Mouse (Mus musculus) erythroblast, embryonic 14.5 days (primary cell): ENCODE results near the gene Cfap57. TPM values are rescaled to one million over a fixed set of nuclear protein-coding genes. Genes with fewer than 3 reads are reported as not detected.
"Not testable (repeated sequence)": the region's sequence is repeated elsewhere in the genome, so short reads cannot be mapped to it uniquely, and the experiment has no call there.

Experiments used
- H3K27me3 ChIP-seq: 2 replicates; pipeline ENCODE4 v1.6.1; 2012; ENCODE audit warnings: inconsistent platforms; ENCODE audit not compliant: control insufficient read depth
- H3K36me3 ChIP-seq: 2 replicates; pipeline ENCODE4 v1.6.1; 2012; ENCODE audit warnings: mild to moderate bottlenecking, inconsistent platforms; ENCODE audit not compliant: control insufficient read depth
- H3K4me1 ChIP-seq: 2 replicates; pipeline ENCODE4 v1.6.1; 2012; ENCODE audit warnings: inconsistent platforms; ENCODE audit not compliant: control insufficient read depth
- H3K4me3 ChIP-seq: replicated peaks from 2 replicates; pipeline ENCODE3; 2012; ENCODE audit warnings: moderate library complexity, mild to moderate bottlenecking, inconsistent platforms
- H3K9me3 ChIP-seq: 2 replicates; pipeline ENCODE4 v1.6.1; 2012; ENCODE audit warnings: low read length, inconsistent platforms, mixed read lengths; ENCODE audit not compliant: control insufficient read depth
- GATA1 ChIP-seq: IDR thresholded peaks from 2 replicates; pipeline ENCODE4 v1.6.1; 2012; ENCODE audit warnings: low read length, inconsistent platforms, mixed read lengths
- TAL1 ChIP-seq: IDR thresholded peaks from 3 replicates; pipeline ENCODE4 v1.6.1; 2012; ENCODE audit warnings: low read length, inconsistent platforms, mixed read lengths
- polyA plus RNA-seq: library from polyadenylated mRNA; stranded (reverse); fragments of >175 nt; gene quantifications from 2 replicates; pipeline ENCODE4 v1.2.3, GENCODE M21; 2012

Gene Cfap57
- polyA plus RNA-seq, 1 experiment, result 0.17 TPM

DNA sequence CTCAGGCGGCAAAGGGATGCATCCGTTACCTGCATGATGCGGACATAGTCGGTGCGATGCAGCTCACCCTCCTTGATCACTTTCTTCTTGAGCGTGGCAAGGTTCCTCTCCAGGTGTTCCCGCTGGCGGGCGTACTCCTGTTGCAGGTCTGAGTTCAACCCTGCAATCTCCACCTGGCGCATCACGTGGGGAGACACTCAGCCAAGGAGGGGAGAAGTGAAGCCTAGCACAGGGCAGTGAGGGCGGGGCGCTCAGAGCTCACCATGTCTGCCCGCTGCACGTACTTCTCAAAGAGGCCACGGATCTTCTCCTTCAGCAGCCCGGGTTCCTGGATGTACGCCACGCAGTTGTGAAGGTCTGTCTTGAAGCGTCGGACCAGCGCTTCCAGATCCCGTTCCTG is 51.3 kb downstream of the Cfap57 start:
- H3K4me3 ChIP-seq, result peak overlapping the region; percentile 65
- TF ChIP-seq GATA1, result no peak
- TF ChIP-seq TAL1, result no peak
- H3K27me3 ChIP-seq, result peaks cover 50% of the 10 kb centered on the region
- H3K4me1 ChIP-seq, result peaks cover 58% of the 10 kb centered on the region
- peaks cover 6% of the 10 kb centered on the region; the same call in 1 of the 2 replicates for H3K36me3 ChIP-seq
- peaks cover 26% of the 10 kb centered on the region for H3K9me3 ChIP-seq

DNA sequence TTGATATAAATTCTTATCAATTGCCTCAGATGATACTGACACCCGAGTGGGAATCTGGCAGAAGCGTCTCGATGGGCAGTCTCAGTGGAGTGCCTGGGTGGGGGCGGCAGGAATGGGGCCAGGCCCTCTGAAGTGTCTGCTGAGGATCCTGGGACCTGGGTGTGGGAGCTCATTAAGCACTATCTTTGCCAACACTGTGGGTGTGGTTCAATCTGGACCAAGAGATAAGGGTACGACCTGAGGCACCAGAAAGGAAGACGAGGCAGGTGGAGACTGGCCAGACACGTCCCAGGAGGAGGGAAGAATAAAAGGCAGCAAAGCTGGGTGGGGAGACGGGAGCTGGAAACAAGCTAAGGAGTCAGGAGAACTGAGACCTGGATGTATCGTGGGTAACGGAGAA is 51.9 kb downstream of the Cfap57 start:
- peaks cover 58% of the 10 kb centered on the region for H3K4me1 ChIP-seq
- peaks cover 26% of the 10 kb centered on the region for H3K9me3 ChIP-seq
- peak; percentile 79 for TF ChIP-seq GATA1
- peak; percentile 86 for TF ChIP-seq TAL1
- H3K27me3 ChIP-seq, result peaks cover 45% of the 10 kb centered on the region
- H3K4me3 ChIP-seq, result peak overlapping the region; percentile 65
- peaks cover 6% of the 10 kb centered on the region; the same call in 1 of the 2 replicates for H3K36me3 ChIP-seq

GRCm38 (mm10) chr4:118566161-118566676 is 54.4 kb downstream of the Cfap57 start:
- H3K36me3 ChIP-seq, result peaks cover 6% of the 10 kb centered on the region; the same call in 1 of the 2 replicates
- H3K4me3 ChIP-seq, result no peak overlapping the region
- H3K9me3 ChIP-seq, result peaks cover 26% of the 10 kb centered on the region
- TF ChIP-seq GATA1, result no peak
- no peak for TF ChIP-seq TAL1
- H3K4me1 ChIP-seq, result peaks cover 54% of the 10 kb centered on the region
- peaks cover 22% of the 10 kb centered on the region for H3K27me3 ChIP-seq

GRCm38 (mm10) chr4:118564926-118565279 is 55.7 kb downstream of the Cfap57 start:
- Histone ChIP-seq H3K36me3 (peaks cover 6% of the 10 kb centered on the region; the same call in 1 of the 2 replicates), H3K4me3 (no peak overlapping the region), H3K9me3 (peaks cover 18% of the 10 kb centered on the region), H3K27me3 (peaks cover 13% of the 10 kb centered on the region), H3K4me1 (peaks cover 41% of the 10 kb centered on the region)
- TF ChIP-seq GATA1 (no peak), TAL1 (no peak)

DNA sequence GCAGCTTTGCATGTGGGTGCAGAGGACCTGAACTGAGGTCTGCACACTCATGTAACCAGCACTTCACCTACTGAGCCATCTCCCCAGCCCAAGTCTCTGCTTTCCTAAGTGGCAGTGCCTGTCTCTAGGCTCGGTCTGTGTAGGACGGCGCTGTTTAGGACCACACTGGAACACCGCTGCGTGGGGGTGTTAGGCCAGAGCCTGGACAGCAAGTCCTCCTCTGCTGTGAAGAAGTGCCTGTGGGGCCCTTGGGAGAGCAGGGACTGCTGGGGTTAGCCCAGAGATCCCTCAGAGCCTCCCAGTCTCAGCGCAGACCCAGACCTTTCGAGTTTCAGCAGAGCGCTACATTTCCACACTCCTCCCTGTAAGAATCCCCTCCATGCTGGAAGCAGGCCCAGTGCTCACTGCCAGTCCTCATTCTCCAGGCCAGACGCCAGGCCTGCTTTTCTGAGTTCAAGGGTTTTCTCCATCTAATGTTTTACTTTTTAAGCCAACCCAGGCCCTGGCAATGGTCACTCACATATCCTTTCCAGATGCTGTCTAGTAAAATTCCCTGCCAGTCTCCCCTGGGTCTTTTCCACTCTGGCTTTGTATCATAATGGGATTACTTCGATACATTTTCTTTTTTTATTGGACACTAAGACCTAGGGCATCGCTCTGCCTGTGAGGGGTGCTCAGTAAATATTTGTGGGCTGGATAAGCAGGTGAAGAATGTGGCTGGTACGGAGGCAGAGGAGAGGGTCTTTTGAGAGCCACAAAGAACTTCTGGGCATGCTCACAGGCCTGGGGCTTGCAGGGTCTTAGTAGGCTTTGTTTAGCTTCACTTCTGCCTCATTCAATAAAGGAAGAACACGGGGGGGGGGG is 56.3 kb downstream of the Cfap57 start:
- H3K4me3 ChIP-seq, result no peak overlapping the region
- TF ChIP-seq GATA1 (no peak), TAL1 (no peak)
- H3K36me3 ChIP-seq, result peaks cover 3% of the 10 kb centered on the region; the same call in 1 of the 2 replicates
- peaks cover 7% of the 10 kb centered on the region for H3K27me3 ChIP-seq
- H3K9me3 ChIP-seq, result peaks cover 12% of the 10 kb centered on the region
- peaks cover 35% of the 10 kb centered on the region for H3K4me1 ChIP-seq

DNA sequence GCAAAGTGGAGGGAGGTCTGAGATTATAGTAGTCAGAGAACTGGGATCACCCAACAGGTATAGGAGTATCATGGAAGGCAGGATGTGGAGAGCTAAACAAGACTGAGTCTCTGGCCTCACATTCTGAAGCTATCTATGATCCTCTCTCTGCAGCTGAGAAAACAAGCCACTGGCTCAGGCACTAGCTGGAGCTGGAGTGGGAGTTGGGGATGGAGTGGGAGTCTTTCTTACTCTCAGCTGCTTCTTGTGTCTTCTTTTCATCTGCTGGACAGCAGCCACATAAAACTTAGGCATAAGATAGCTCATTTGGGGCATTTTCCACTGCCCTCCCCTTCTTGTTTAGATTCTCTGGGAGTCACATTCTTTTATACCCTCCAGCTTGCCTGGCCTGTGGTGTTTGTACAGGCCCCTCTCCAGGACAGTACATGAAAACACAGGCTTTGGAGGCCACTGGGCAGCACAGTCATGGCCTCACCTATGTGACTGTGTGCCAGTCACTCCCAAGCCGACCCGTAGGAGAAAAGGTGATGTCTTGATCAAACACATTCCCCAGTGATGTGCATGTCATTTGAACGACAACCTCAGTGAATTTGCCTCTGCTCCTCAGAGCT is 67.4 kb downstream of the Cfap57 start:
- Histone ChIP-seq H3K27me3 (no peaks in the 10 kb centered on the region), H3K4me3 (no peak overlapping the region), H3K4me1 (no peaks in the 10 kb centered on the region), H3K9me3 (no peaks in the 10 kb centered on the region), H3K36me3 (no peaks in the 10 kb centered on the region)
- TF ChIP-seq TAL1 (no peak), GATA1 (no peak)

DNA sequence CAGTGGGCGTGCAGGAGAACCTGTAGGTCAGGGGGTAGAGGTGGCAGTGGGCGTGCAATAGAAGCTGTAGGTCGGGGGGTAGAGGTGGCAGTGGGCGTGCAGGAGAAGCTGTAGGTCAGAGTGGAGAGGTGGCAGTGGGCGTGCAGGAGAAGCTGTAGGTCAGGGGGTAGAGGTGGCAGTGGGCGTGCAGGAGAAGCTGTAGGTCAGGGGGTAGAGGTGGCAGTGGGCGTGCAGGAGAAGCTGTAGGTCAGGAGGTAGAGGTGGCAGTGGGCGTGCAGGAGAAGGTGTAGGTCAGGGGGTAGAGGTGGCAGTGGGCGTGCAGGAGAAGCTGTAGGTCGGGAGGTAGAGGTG is 72.5 kb downstream of the Cfap57 start:
- H3K36me3 ChIP-seq, H3K27me3 ChIP-seq: not testable (repeated sequence)

GRCm38 (mm10) chr4:118547424-118548129 is 73.0 kb downstream of the Cfap57 start:
- H3K36me3 ChIP-seq, H3K4me3 ChIP-seq, H3K4me1 ChIP-seq, H3K9me3 ChIP-seq, H3K27me3 ChIP-seq: not testable (repeated sequence)

More for the DNA sequence above, 72.5 kb downstream of the Cfap57 start:
- H3K4me1 ChIP-seq, H3K4me3 ChIP-seq, H3K9me3 ChIP-seq: not testable (repeated sequence)

GRCm38 (mm10) chr4:118544441-118545127 is 76.0 kb downstream of the Cfap57 start:
- no peaks in the 10 kb centered on the region for H3K9me3 ChIP-seq
- TF ChIP-seq GATA1 (no peak), TAL1 (no peak)
- H3K36me3 ChIP-seq, result peaks cover 2% of the 10 kb centered on the region; the same call in 1 of the 2 replicates
- H3K4me1 ChIP-seq, result peaks cover 8% of the 10 kb centered on the region
- peak overlapping the region; percentile 48 for H3K4me3 ChIP-seq
- H3K27me3 ChIP-seq, result peaks cover 5% of the 10 kb centered on the region
